ENCODE assay signal across 10 mouse cellular contexts in the genomic region with DNA sequence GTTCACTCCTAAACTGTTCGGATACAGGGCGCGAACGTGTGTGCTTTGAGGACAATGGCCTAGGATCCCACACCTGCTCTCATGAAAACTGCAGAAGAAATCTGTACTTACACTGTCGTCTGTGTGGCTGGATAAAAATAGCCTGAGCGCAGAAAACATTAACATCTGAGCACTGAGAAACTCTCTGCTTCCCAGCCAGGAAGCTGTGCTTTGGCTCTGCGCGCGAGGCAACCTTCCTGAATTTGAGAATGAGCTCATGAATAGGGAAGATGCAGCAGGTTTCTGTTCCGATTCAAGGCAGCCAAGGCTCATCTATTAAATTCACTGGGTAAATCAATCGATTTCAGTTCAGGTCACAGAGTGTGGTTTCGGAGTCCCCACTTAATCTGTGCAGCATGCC.
A peak's percentile ranks its signal among the peaks of the same experiment; 100 is the strongest.
DNase-seq lines count a peak whose midpoint lies in the region; ATAC-seq lines count a peak whose summit lies in the region.
"Had no signal": no experiment of that assay in that cellular context is flagged by ENCODE, and none has a peak within 500 bp of the region (broad histone marks: within the 10 kb centered on the region; RNA-seq: fewer than 3 reads in every experiment).

No protein-coding gene starts in this region.

- H3K4me3 ChIP-seq in hindbrain, embryonic 15.5 days: no peak overlapping the region
- no peak overlapping the region for H3K4me3 ChIP-seq in hindbrain, embryonic 13.5 days

- 53% methylated on average over 12 of the region's 12 CpGs for WGBS in hindbrain, embryonic 15.5 days
- 67% methylated on average over 12 of the region's 12 CpGs for WGBS in hindbrain, embryonic 13.5 days

- no peaks in the 10 kb centered on the region for H3K9me3 ChIP-seq in hindbrain, embryonic 15.5 days
- H3K9me3 ChIP-seq in hindbrain, embryonic 13.5 days: no peaks in the 10 kb centered on the region

- peak overlapping the region; percentile 21; the same call in 1 of the 2 replicates for H3K27ac ChIP-seq in hindbrain, embryonic 15.5 days (replicated peaks)
- H3K27ac ChIP-seq in hindbrain, embryonic 13.5 days: no peak overlapping the region

- H3K4me2 ChIP-seq in hindbrain, embryonic 15.5 days: no peak overlapping the region
- no peak overlapping the region for H3K4me2 ChIP-seq in hindbrain, embryonic 13.5 days

- H3K36me3 ChIP-seq in hindbrain, embryonic 15.5 days: no peaks in the 10 kb centered on the region
- H3K36me3 ChIP-seq in hindbrain, embryonic 13.5 days: no peaks in the 10 kb centered on the region

- ATAC-seq in hindbrain, embryonic 15.5 days (ENCODE audit: low FRiP score, low read depth): no peak
- ATAC-seq in hindbrain, embryonic 13.5 days (ENCODE audit: low FRiP score): no peak

- peaks cover 6% of the 10 kb centered on the region for H3K4me1 ChIP-seq in hindbrain, embryonic 15.5 days (replicated peaks)
- peaks cover 4% of the 10 kb centered on the region for H3K4me1 ChIP-seq in hindbrain, embryonic 13.5 days (replicated peaks)

- no peak overlapping the region for H3K9ac ChIP-seq in hindbrain, embryonic 15.5 days
- no peak overlapping the region for H3K9ac ChIP-seq in hindbrain, embryonic 13.5 days

- no peaks in the 10 kb centered on the region for H3K27me3 ChIP-seq in hindbrain, embryonic 15.5 days
- H3K27me3 ChIP-seq in hindbrain, embryonic 13.5 days: no peaks in the 10 kb centered on the region

- DNase-seq in frontal cortex, postnatal 10 days (ENCODE audit: low spot score in 2 of 2): peak; percentile 28 to 39
- peak; percentile 49 for DNase-seq in left cerebral cortex, adult 11 months (ENCODE audit: low spot score)
- peak; percentile 44 for DNase-seq in right cerebral cortex, postnatal 14 days
- DNase-seq in B cell, adult 2 months: no peak
- DNase-seq in thymus, postnatal 4 days: no peak
- DNase-seq: gastrocnemius, postnatal 25 days; heart, postnatal 10 days; kidney, adult 2 months had no signal

Comparison
In these comparisons a context has a peak if more than half of its experiments do, and no peak if none do; other contexts are left out.
1. DNase-seq: peak in frontal cortex, postnatal 10 days (2 of 2), left cerebral cortex, adult 11 months (single experiment) and right cerebral cortex, postnatal 14 days (single experiment); none in B cell, adult 2 months (0 of 2) and thymus, postnatal 4 days (single experiment).